Mouse (Mus musculus): ENCODE results near the gene 4933406M09Rik. TPM values are rescaled to one million over a fixed set of nuclear protein-coding genes. Genes with fewer than 3 reads are reported as not detected.

Gene 4933406M09Rik
- total RNA-seq (2012; rRNA removed) (not detected in 2 replicates), polyA plus RNA-seq (2012; ENCODE audit: insufficient read depth in 1 of 2, insufficient read length in 2 of 2, low read depth in 1 of 2, low replicate concordance in 2 of 2, missing spikeins in 1 of 2) (not detected)

DNA sequence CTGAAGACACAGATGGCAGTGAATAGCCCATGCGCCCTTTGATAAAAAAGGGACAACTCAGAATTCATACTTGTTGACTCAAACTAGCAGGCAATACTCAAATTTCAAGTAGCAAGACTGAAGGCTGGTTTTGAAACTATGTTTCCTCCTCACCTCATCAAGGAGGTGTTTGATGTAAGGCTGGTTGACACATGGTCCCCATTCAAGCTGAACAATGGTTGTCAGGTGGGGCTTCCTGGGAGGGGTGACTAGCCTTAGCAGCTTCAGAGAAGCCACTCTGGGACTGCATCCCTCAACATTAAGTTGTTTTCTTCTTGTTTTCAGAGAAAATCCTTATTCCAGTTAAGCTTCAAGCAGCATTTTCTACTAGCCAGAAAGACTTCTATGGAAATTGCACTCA is at the start of gene 4933406M09Rik:
4933406M09Rik (plus strand) TSS at position 275 of the 400 bp plus-strand sequence.
- Histone ChIP-seq H3K27ac (ENCODE audit: control insufficient read depth, low read depth, low read length) (no peak within 1 kb of the TSS), H3K4me1 (ENCODE audit: control insufficient read depth in 1 of 2, insufficient read depth in 2 of 2, low read length in 2 of 2) (no peaks in the 10 kb centered on the region), H3K36me3 (ENCODE audit: control insufficient read depth in 1 of 2, insufficient read depth in 2 of 2, low read length in 2 of 2) (no peaks in the 10 kb centered on the region), H3K4me3 (ENCODE audit: control insufficient read depth in 1 of 2, insufficient read depth in 1 of 2, low read depth in 2 of 2, low read length in 2 of 2) (no peak within 1 kb of the TSS), H3K9me3 (replicated peaks; ENCODE audit: insufficient read depth, low read length) (no peaks in the 10 kb centered on the region), H3K79me2 (ENCODE audit: control insufficient read depth, insufficient read depth, low read length, poor library complexity) (no peaks in the 10 kb centered on the region), H3K27me3 (ENCODE audit: control insufficient read depth in 1 of 2, insufficient read depth in 2 of 2, low read length in 2 of 2) (peaks cover 0 to 4% of the 10 kb centered on the region in 2 experiments; a peak in 1 of 4 replicates), H3K9ac (ENCODE audit: control insufficient read depth, low read depth, low read length, poor library complexity, severe bottlenecking) (no peak within 1 kb of the TSS)
- no peak for TF ChIP-seq POLR2AphosphoS5 (IDR thresholded peaks at IDR 0.05; ENCODE audit: borderline replicate concordance, low read depth, low read length)
- TF ChIP-seq MAX (IDR thresholded peaks at IDR 0.05; ENCODE audit: low read length), result no peak
- no peak for TF ChIP-seq JUND (IDR thresholded peaks at IDR 0.05; ENCODE audit: low read depth, low read length)
- TF ChIP-seq RCOR1 (IDR thresholded peaks at IDR 0.05; ENCODE audit: low read depth, low read length), result no peak
- no peak for TF ChIP-seq GABPA (IDR thresholded peaks at IDR 0.05; ENCODE audit: low read depth, low read length)
- TF ChIP-seq TAL1 (IDR thresholded peaks at IDR 0.05; ENCODE audit: low read length), result no peak
- no peak for TF ChIP-seq SIN3A (IDR thresholded peaks at IDR 0.05; ENCODE audit: low read length)
- TF ChIP-seq SMC3 (IDR thresholded peaks at IDR 0.05; ENCODE audit: low read depth, low read length), result no peak
- no peak for TF ChIP-seq EP300 (IDR thresholded peaks at IDR 0.05; ENCODE audit: low read depth in 1 of 2, low read length in 2 of 2)
- no peak for TF ChIP-seq NRF1 (IDR thresholded peaks at IDR 0.05; ENCODE audit: insufficient read depth, low read depth, low read length, poor library complexity, severe bottlenecking)
- no peak for TF ChIP-seq MYC (IDR thresholded peaks at IDR 0.05; ENCODE audit: low read depth, low read length)
- TF ChIP-seq CTCF (IDR thresholded peaks at IDR 0.05 in 2 of 3, conservative IDR thresholded peaks at IDR 0.05 in 1 of 3; ENCODE audit: control insufficient read depth in 1 of 3, insufficient read depth in 1 of 3, low read depth in 2 of 3, low read length in 3 of 3, poor library complexity in 1 of 3, severe bottlenecking in 1 of 3), result no peak
- TF ChIP-seq TCF12 (IDR thresholded peaks at IDR 0.05; ENCODE audit: low read depth, low read length), result no peak
- TF ChIP-seq ZKSCAN1 (IDR thresholded peaks at IDR 0.05; ENCODE audit: low read depth, low read length), result no peak
- TF ChIP-seq TBP (IDR thresholded peaks at IDR 0.05; ENCODE audit: low read depth, low read length), result no peak
- DNase-seq (ENCODE audit: low read depth, low spot score), result no peak

DNA sequence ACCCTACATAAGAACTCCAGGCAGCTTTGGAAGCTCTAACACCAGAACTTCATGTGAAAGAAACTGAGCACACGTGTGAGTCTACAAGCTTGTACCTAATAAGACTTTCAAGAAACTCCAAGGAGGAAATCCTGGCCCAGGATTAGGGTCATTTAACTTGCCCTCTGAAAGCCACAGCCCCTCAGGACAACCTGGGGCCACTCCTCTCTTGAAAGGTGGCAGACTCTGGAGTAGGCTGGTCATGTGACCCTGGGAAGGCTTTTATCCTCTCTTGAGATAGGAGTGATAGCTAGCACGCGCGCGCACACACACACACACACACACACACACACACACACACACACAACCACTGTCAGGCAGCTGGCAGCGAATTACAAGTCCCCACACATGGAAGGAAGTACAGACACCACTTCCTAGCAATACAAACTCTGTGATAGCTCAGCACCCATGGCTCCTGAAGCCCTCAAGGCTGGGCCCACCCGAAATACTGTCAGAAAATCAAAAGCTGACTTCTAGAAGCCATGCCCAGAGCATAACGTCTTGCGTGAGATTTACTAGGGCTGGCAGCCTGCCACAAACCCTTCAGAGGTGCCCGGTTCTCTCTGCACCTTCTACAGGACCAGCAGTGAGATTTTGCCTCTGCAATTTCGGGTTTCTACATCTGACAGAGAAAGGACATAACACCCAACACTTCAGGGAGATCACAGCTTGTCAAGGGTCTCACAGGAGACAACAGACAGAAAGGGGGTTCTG is 48.6 kb upstream of the 4933406M09Rik start:
- no peak for TF ChIP-seq MAFK (IDR thresholded peaks at IDR 0.05; ENCODE audit: borderline replicate concordance, low read depth, low read length)
- TF ChIP-seq USF1 (IDR thresholded peaks at IDR 0.05; ENCODE audit: low read depth, low read length), result peak; percentile 69
- DNase-seq (ENCODE audit: low read depth, low spot score), result no peak
- Histone ChIP-seq H3K79me2 (ENCODE audit: control insufficient read depth, insufficient read depth, low read length, poor library complexity) (no peaks in the 10 kb centered on the region), H3K9me3 (replicated peaks; ENCODE audit: insufficient read depth, low read length) (no peaks in the 10 kb centered on the region), H3K27ac (ENCODE audit: control insufficient read depth, low read depth, low read length) (no peak overlapping the region), H3K27me3 (ENCODE audit: control insufficient read depth in 1 of 2, insufficient read depth in 2 of 2, low read length in 2 of 2) (no peaks in the 10 kb centered on the region), H3K4me3 (ENCODE audit: control insufficient read depth in 1 of 2, insufficient read depth in 1 of 2, low read depth in 2 of 2, low read length in 2 of 2) (no peak overlapping the region), H3K36me3 (ENCODE audit: control insufficient read depth in 1 of 2, insufficient read depth in 2 of 2, low read length in 2 of 2) (no peaks in the 10 kb centered on the region), H3K9ac (ENCODE audit: control insufficient read depth, low read depth, low read length, poor library complexity, severe bottlenecking) (no peak overlapping the region), H3K4me1 (ENCODE audit: control insufficient read depth in 1 of 2, insufficient read depth in 2 of 2, low read length in 2 of 2) (no peaks in the 10 kb centered on the region)

Data from MEL (cell line).